Mouse (Mus musculus) thymus, adult 2 months (tissue): ENCODE data around the gene Net1.
"Not testable (repeated sequence)": the region's sequence is repeated elsewhere in the genome, so short reads cannot be mapped to it uniquely, and the experiment has no call there.

Experiments used
- CTCF ChIP-seq: fragments of 200-500 bp; IDR thresholded peaks from 2 replicates; pipeline ENCODE4 v1.5.1; 2012; ENCODE audit warnings: mild to moderate bottlenecking, control low read depth, low read length, moderate library complexity, borderline replicate concordance; ENCODE audit not compliant: control insufficient read depth, poor library complexity, insufficient read depth; ENCODE audit errors: extremely low read depth
- POLR2A ChIP-seq: fragments of 200-500 bp; IDR thresholded peaks from 2 replicates; pipeline ENCODE4 v1.6.1; 2012; ENCODE audit warnings: mild to moderate bottlenecking, low read length, control low read depth, moderate library complexity; ENCODE audit not compliant: control insufficient read depth, poor library complexity, insufficient read depth; ENCODE audit errors: extremely low read depth

DNA sequence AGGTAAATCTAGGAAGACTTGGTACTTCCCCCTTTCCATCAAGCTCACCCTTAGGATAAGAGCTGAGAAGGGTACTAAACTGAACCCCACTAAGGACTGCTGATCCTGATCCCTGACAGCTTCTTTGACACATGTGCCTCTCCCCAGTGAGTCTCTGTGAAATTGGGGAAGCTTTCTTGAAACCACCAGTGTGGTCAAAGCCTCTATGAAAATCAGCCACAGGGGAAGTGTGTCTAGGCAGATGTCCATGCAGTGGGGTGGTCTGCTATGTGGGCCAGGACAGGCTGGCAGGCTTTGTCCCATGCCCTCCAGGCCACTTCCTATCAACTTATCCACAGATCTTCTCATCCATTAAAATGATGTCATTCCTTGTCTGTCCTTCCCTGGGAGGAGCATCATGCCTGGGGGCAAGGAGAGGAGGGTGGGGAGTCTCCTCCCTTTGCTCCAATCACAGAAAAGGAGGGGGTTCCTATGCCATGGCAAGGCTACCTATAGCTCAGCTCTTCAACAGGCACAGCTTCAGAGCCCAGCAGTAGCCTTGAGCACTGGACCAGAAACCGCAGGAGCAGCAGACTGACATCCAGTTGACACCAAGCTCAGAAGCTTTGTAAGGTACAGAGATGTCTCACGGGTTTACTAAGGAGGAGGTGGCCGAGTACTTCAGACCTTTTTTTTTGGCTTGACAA is 64.2 kb downstream of the Net1 start, which contains the start of gene Calm5:
- TF ChIP-seq CTCF, POLR2A: not testable (repeated sequence)
